In the genomic region with DNA sequence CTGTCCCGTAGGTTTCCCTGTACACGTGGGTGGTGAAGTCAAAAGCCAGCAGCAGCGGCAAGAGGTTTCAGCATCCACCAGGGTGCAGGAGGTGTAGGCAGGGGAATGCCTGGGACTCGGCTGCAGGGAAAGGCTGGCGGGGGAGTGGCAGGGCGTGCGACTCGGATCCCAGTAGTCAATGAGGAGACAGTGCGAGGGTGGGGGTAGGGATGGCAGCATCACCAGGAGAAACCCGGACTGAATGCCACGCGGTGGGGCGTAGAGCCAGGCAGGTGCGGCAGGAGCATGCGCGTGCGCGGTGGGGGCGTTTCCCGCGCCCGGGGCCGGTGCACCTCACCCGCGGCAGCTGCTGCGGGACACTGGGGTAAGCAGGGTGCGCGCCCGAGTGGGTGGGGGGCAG, we compare ENCODE assay signal across 9 mouse cellular contexts. TPM values are rescaled to one million over a fixed set of nuclear protein-coding genes. Genes with fewer than 3 reads are reported as not detected.
DNase-seq lines count a peak whose midpoint lies in the region; ATAC-seq lines count a peak whose summit lies in the region.
"Had no signal": no experiment of that assay in that cellular context is flagged by ENCODE, and none has a peak within 500 bp of the region (broad histone marks: within the 10 kb centered on the region; RNA-seq: fewer than 3 reads in every experiment).

A gene (plus strand): TSS at position 271 of the 400 bp plus-strand sequence.

- peak within 1 kb of the TSS; percentile 49 for H3K4me3 ChIP-seq in lung, embryonic 16.5 days (ENCODE audit: low read length)
- H3K4me3 ChIP-seq in midbrain, embryonic 14.5 days (replicated peaks; ENCODE audit: low read depth, low read length) = peak within 1 kb of the TSS; percentile 59

- under 1% methylated on average over 19 of the region's 29 CpGs for WGBS in lung, embryonic 16.5 days
- WGBS in midbrain, embryonic 14.5 days = 0% methylated on average over 28 of the region's 29 CpGs

- ATAC-seq in lung, embryonic 16.5 days (ENCODE audit: low read depth) = peak; percentile 70; the same call in 1 of the 2 replicates
- peak; percentile 84 for ATAC-seq in frontal cortex, adult (ENCODE audit: low TSS enrichment)
- peak; percentile 83 for ATAC-seq in midbrain, embryonic 14.5 days (ENCODE audit: low FRiP score, low TSS enrichment)
- no peak for ATAC-seq in megakaryocyte-erythroid progenitor cell, adult 5-6 weeks (replicated peaks; ENCODE audit: low FRiP score, low TSS enrichment, poor library complexity, severe bottlenecking)

- no peaks in the 10 kb centered on the region for H3K9me3 ChIP-seq in lung, embryonic 16.5 days (ENCODE audit: control insufficient read depth, low read length)
- H3K9me3 ChIP-seq in midbrain, embryonic 14.5 days (ENCODE audit: control insufficient read depth, low read length) = no peaks in the 10 kb centered on the region

- H3K4me1 ChIP-seq in lung, embryonic 16.5 days (replicated peaks; ENCODE audit: control insufficient read depth, insufficient read depth, low read length) = peaks cover 3% of the 10 kb centered on the region; the same call in 1 of the 2 replicates
- H3K4me1 ChIP-seq in midbrain, embryonic 14.5 days (ENCODE audit: control insufficient read depth, insufficient read depth, low read length) = peaks cover 7% of the 10 kb centered on the region; the same call in 1 of the 2 replicates

- no peak for DNase-seq in lung, adult 18-20 months
- peak; percentile 80 to 81 for DNase-seq in cerebellum, postnatal 10 days
- peak; percentile 11 to 13 for DNase-seq in left cerebral cortex, adult 9 months (ENCODE audit: low spot score in 2 of 2)
- peak; percentile 73 for DNase-seq in midbrain, embryonic 14.5 days
- DNase-seq in urinary bladder, adult 18-20 months (ENCODE audit: low spot score in 2 of 2) = no peak

- H3K36me3 ChIP-seq in lung, embryonic 16.5 days (ENCODE audit: control insufficient read depth, insufficient read depth, low read length) = no peaks in the 10 kb centered on the region
- H3K36me3 ChIP-seq in midbrain, embryonic 14.5 days (ENCODE audit: control insufficient read depth, insufficient read depth, low read length) = no peaks in the 10 kb centered on the region

- H3K27ac ChIP-seq in lung, embryonic 16.5 days (ENCODE audit: low read length) = no peak within 1 kb of the TSS
- H3K27ac ChIP-seq in midbrain, embryonic 14.5 days (replicated peaks; ENCODE audit: low read depth, low read length) = no peak within 1 kb of the TSS

- peak within 1 kb of the TSS; percentile 38; the same call in 1 of the 2 replicates for H3K9ac ChIP-seq in lung, embryonic 16.5 days (ENCODE audit: low read length)
- H3K9ac ChIP-seq in midbrain, embryonic 14.5 days (replicated peaks; ENCODE audit: low read length) = peak within 1 kb of the TSS; percentile 68

- peaks cover 18% of the 10 kb centered on the region for H3K27me3 ChIP-seq in lung, embryonic 16.5 days (ENCODE audit: control insufficient read depth, insufficient read depth, low read depth, low read length)
- H3K27me3 ChIP-seq in midbrain, embryonic 14.5 days (ENCODE audit: control insufficient read depth, insufficient read depth, low read length) = no peaks in the 10 kb centered on the region

- peak within 1 kb of the TSS; percentile 81 for H3K4me2 ChIP-seq in lung, embryonic 16.5 days (ENCODE audit: low read depth, low read length)
- H3K4me2 ChIP-seq in midbrain, embryonic 14.5 days (ENCODE audit: low read length) = peak within 1 kb of the TSS; percentile 98

RNA-seq across cellular contexts. Expression of the gene that starts here (rescaled TPM):
- 0.10 and 0.23 TPM in 2 replicates for polyA plus RNA-seq in lung, embryonic 16.5 days (2015; fragmentation: Nextera tagmentation; extraction: Ambion mirVana)
- 4.0 and 4.2 TPM in 2 replicates for polyA plus RNA-seq in midbrain, embryonic 14.5 days (2014; fragmentation: Nextera tagmentation; extraction: Ambion mirVana)
- total RNA-seq in megakaryocyte-erythroid progenitor cell, adult 5-6 weeks (2014; fragmentation: Nextera tagmentation) = not detected in 2 replicates
- not detected in 2 replicates for total RNA-seq in megakaryocyte-erythroid progenitor cell, adult 5-6 weeks (2017)
- total RNA-seq: neutrophil, adult 5-6 weeks had no signal

Comparison
In these comparisons a context has a peak if more than half of its experiments do, and no peak if none do; other contexts are left out.
1. Peak in ATAC-seq, H3K4me3 ChIP-seq, H3K9ac ChIP-seq and H3K4me2 ChIP-seq in lung, embryonic 16.5 days; RNA of the gene not detected or under 1 TPM.
2. DNase-seq: peak in cerebellum, postnatal 10 days (2 of 2), left cerebral cortex, adult 9 months (2 of 2) and midbrain, embryonic 14.5 days (single experiment); none in lung, adult 18-20 months (0 of 2) and urinary bladder, adult 18-20 months (0 of 2).